Mouse (Mus musculus): ENCODE results near the gene Smchd1. TPM values are rescaled to one million over a fixed set of nuclear protein-coding genes. Genes with fewer than 3 reads are reported as not detected.
"Not testable (repeated sequence)": the region's sequence is repeated elsewhere in the genome, so short reads cannot be mapped to it uniquely, and the experiment has no call there.

Gene Smchd1
- 42.5 and 44.5 TPM in 2 replicates for total RNA-seq (2021)
- long read RNA-seq, experiment 1, full-length matches to known transcripts = 4 of 6 reads
- long read RNA-seq, experiment 1, partial matches to known transcripts = 2 of 6 reads
- long read RNA-seq, experiment 1, other reads (novel, unspliced or antisense) = 0 of 6 reads
- long read RNA-seq, experiment 2, full-length matches to known transcripts = 2 of 8 reads
- long read RNA-seq, experiment 2, partial matches to known transcripts = 3 of 8 reads
- long read RNA-seq, experiment 2, other reads (novel, unspliced or antisense) = 3 of 8 reads

GRCm38 (mm10) chr17:71474762-71475704 is at the start of gene Smchd1:
Gene Smchd1 (minus strand): TSS chr17:71475343.
- peak; percentile 96 for DNase-seq

- no peak for DNase-seq
Measured at GRCm38 (mm10) chr17:71510297-71510696, 35.2 kb upstream of the Smchd1 start.

- DNase-seq = no peak
Measured at GRCm38 (mm10) chr17:71506832-71507231, 31.7 kb upstream of the Smchd1 start.

- DNase-seq = no peak
Measured at GRCm38 (mm10) chr17:71495784-71496183, 20.6 kb upstream of the Smchd1 start.

- DNase-seq = no peak
Measured at GRCm38 (mm10) chr17:71491332-71491686, 16.2 kb upstream of the Smchd1 start.

- DNase-seq = no peak
Measured at GRCm38 (mm10) chr17:71490666-71491331, 15.7 kb upstream of the Smchd1 start.

- no peak for DNase-seq
Measured at GRCm38 (mm10) chr17:71489703-71490461, 14.7 kb upstream of the Smchd1 start.

- no peak for DNase-seq
Measured at GRCm38 (mm10) chr17:71486231-71486851, 11.2 kb upstream of the Smchd1 start.

- DNase-seq = no peak
Measured at GRCm38 (mm10) chr17:71485791-71486230, 10.7 kb upstream of the Smchd1 start.

- DNase-seq = no peak
Measured at GRCm38 (mm10) chr17:71484711-71485110, 9.6 kb upstream of the Smchd1 start.

- DNase-seq = no peak
Measured at GRCm38 (mm10) chr17:71483418-71484060, 8.4 kb upstream of the Smchd1 start.

- DNase-seq = no peak
Measured at GRCm38 (mm10) chr17:71479381-71479901, 4.3 kb upstream of the Smchd1 start.

- DNase-seq = no peak
Measured at GRCm38 (mm10) chr17:71477481-71477880, 2.3 kb upstream of the Smchd1 start.

GRCm38 (mm10) chr17:71476346-71477020 is 1.3 kb upstream of the Smchd1 start:
- peak; percentile 19 for DNase-seq

GRCm38 (mm10) chr17:71475705-71476089 is 554 bp upstream of the Smchd1 start:
- DNase-seq = peak; percentile 77

- no peak for DNase-seq
Measured at GRCm38 (mm10) chr17:71474128-71474527, 1.0 kb downstream of the Smchd1 start.

GRCm38 (mm10) chr17:71471261-71471660 is 3.9 kb downstream of the Smchd1 start:
- no peak for DNase-seq

GRCm38 (mm10) chr17:71460312-71460711 is 14.8 kb downstream of the Smchd1 start:
- no peak for DNase-seq

GRCm38 (mm10) chr17:71459818-71460217 is 15.3 kb downstream of the Smchd1 start, which contains the start of gene Gm4707:
Gene Gm4707 (minus strand): TSS chr17:71459918.
- DNase-seq = no peak

- DNase-seq = not testable (repeated sequence)
Measured at GRCm38 (mm10) chr17:71457361-71457760, 17.8 kb downstream of the Smchd1 start.
